Mouse (Mus musculus): Measurements from ENCODE around the gene Tenm4. TPM values are rescaled to one million over a fixed set of nuclear protein-coding genes. Genes with fewer than 3 reads are reported as not detected.

Tenm4 gene
- polyA plus RNA-seq, 1 experiment from 2014 or later: 62.8 TPM

- Histone ChIP-seq H3K4me3 (no peak overlapping the region), H3K27ac (no peak overlapping the region), H3K36me3 (no peaks in the 10 kb centered on the region), H3K9ac (no peak overlapping the region), H3K4me2 (replicated peaks) (no peak overlapping the region), H3K9me3 (no peaks in the 10 kb centered on the region), H3K27me3 (no peaks in the 10 kb centered on the region), H3K4me1 (peaks cover 7% of the 10 kb centered on the region; the same call in 1 of the 2 replicates)
- WGBS: 70% methylated on average over 3 of the region's 3 CpGs
- no peak for ATAC-seq (ENCODE audit: insufficient number of reproducible peaks, insufficient read depth, low FRiP score, low TSS enrichment)
Measured at GRCm38 (mm10) chr7:96207071-96207470, 36.0 kb downstream of the Tenm4 start.

DNA sequence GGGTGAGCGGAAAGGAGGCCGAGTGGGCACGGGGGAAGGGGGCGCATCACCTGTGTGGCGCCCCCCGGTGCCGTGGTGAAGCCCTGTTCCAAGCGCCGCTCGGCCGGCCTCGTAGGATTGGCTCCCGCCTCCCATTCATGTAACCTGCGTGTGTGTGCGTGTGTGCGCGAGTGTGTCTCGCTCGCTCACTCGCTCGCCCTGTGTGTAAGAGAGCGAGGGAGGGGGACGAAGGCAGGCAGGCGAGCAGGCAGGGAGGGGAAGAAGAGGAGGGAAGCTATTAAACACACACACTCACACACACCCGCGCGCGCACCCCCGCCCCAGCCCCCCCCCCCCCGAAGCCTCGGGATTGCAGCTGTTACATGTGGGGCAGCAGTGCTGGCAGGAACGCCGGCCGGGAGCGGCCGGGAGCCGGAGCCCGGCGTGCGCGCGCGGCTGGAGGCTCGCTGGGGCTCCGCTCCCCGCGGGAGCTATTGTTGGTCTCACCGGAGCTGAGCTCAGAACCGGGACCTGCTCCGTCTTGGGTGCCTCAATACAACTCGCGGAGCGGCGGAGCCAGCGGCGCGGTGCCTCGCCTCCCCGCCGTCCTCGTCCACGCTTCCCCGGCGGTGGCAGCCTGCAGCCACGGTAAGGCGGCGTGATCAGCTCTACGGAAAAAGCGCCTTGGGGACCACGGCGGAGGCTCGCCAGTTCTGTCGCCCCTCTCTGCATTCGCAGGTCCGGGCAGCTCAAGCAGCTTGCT is 38.9 kb downstream of the Tenm4 start:
- Histone ChIP-seq H3K27me3 (no peaks in the 10 kb centered on the region), H3K9ac (peak overlapping the region; percentile 90), H3K4me2 (replicated peaks) (peak overlapping the region; percentile 91), H3K4me1 (peaks cover 13% of the 10 kb centered on the region), H3K27ac (peak overlapping the region; percentile 92), H3K36me3 (no peaks in the 10 kb centered on the region), H3K9me3 (no peaks in the 10 kb centered on the region), H3K4me3 (peak overlapping the region; percentile 76)
- ATAC-seq (ENCODE audit: insufficient number of reproducible peaks, insufficient read depth, low FRiP score, low TSS enrichment): peak; percentile 36
- under 1% methylated on average over 70 of the region's 75 CpGs for WGBS

DNA sequence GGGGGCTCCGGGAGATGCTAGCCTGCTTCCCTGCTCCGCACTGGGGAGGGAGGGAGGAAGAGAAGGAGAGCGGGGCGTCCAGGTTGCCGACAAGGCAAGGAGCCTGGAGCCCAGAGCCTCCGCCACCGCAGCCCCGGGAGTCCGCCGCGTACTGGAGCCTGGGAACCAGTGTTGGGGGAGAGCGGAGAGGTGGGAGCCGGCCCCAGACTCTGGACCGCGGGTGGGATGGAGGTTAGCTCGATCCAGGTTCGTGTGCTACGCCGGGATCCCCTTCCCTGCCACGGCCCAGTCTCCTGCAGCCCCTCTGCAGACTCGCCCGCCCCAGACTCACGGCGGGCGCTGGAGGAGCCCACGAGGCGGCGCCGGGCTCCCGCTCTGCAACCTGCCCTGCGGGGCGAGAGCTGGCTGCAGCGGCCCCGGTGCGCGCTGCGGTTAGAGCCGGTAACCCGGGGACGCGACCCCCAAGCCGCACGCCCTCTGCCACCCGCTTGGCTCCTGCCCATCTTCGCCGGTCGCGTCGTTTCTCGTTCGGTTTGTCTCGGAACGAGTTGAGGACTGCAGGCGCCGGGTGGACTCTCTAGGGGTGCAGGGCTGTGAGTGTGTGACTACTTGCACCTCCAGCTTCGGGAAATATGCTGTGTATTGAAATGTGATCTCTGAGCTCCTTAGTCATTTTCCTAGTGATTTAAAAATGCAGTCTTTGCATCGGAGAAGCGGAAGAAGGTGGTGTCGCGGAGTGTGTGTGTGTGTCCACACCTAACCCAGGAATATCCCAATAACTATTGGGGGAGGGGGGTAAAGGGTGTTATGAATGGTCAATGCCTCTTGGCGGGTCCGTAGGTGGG is 39.7 kb downstream of the Tenm4 start:
- no peaks in the 10 kb centered on the region for H3K9me3 ChIP-seq
- H3K9ac ChIP-seq: peak overlapping the region; percentile 90
- no peaks in the 10 kb centered on the region for H3K36me3 ChIP-seq
- peak; percentile 59 for ATAC-seq (ENCODE audit: insufficient number of reproducible peaks, insufficient read depth, low FRiP score, low TSS enrichment)
- WGBS: under 1% methylated on average over 62 of the region's 62 CpGs
- peak overlapping the region; percentile 92 for H3K27ac ChIP-seq
- peak overlapping the region; percentile 91 for H3K4me2 ChIP-seq (replicated peaks)
- H3K4me1 ChIP-seq: peaks cover 15% of the 10 kb centered on the region
- H3K27me3 ChIP-seq: no peaks in the 10 kb centered on the region
- peak overlapping the region; percentile 76 for H3K4me3 ChIP-seq

GRCm38 (mm10) chr7:96211618-96212021 is 40.6 kb downstream of the Tenm4 start:
- under 1% methylated on average over 17 of the region's 17 CpGs for WGBS
- peak overlapping the region; percentile 92 for H3K27ac ChIP-seq
- no peaks in the 10 kb centered on the region for H3K9me3 ChIP-seq
- peak overlapping the region; percentile 76 for H3K4me3 ChIP-seq
- peak overlapping the region; percentile 90 for H3K9ac ChIP-seq
- H3K36me3 ChIP-seq: no peaks in the 10 kb centered on the region
- H3K4me1 ChIP-seq: peaks cover 23% of the 10 kb centered on the region
- no peaks in the 10 kb centered on the region for H3K27me3 ChIP-seq
- peak overlapping the region; percentile 91 for H3K4me2 ChIP-seq (replicated peaks)
- ATAC-seq (ENCODE audit: insufficient number of reproducible peaks, insufficient read depth, low FRiP score, low TSS enrichment): 0 out of 2 replicates have a peak, but pooled peaks have one; percentile 16

GRCm38 (mm10) chr7:96212224-96212591 is 41.2 kb downstream of the Tenm4 start:
- Histone ChIP-seq H3K4me1 (peaks cover 25% of the 10 kb centered on the region), H3K9me3 (no peaks in the 10 kb centered on the region), H3K27ac (peak overlapping the region; percentile 92), H3K27me3 (no peaks in the 10 kb centered on the region), H3K36me3 (no peaks in the 10 kb centered on the region), H3K9ac (peak overlapping the region; percentile 90), H3K4me3 (peak overlapping the region; percentile 76), H3K4me2 (replicated peaks) (peak overlapping the region; percentile 91)
- under 1% methylated on average over 9 of the region's 9 CpGs for WGBS
- ATAC-seq (ENCODE audit: insufficient number of reproducible peaks, insufficient read depth, low FRiP score, low TSS enrichment): no peak

DNA sequence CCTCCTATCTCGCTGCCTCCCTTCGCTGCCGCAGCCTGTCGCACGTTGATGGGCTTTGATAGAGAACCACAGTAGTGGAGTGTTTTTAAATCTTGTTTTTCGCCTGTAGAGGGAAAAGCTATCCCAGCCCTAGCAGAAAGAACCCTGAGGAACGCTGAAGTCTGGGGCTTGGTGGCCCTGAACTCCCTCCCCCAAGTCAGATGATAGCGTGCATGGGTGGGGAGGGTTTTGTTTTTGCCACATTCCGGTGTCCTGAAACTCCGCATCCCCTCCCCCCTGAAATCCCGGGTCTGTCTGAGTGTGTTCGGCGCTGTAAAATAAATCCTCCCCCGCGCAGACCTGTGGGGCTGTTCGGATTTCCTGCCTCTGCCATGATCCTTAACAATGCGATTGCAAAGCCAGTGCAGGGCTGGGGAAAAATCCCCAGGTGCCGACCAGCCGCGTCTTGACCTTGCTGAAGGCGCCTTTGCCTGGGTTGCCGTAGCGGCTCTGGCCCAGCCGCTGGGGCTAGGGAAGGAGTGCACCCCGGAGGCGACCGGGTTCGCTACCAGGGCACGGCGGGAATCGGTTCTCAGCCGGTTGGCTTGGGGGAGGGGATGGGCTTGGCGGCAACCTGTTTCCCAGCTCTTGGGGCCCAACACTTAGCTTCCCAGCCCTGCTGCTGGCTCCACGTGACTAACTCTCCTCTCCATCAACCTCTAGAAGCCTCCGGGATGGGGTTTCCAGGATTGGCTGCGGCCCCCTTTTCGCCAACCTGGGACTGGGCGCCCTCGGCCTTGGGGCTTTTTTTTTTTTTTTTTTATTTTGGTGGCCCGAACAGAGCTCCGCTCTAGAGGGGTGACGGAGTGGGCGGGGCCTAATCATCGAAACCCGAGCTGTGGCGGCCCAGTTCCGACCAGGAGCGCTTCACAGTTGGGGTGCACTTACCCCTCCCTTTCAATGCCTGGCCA is 41.8 kb downstream of the Tenm4 start:
- under 1% methylated on average over 48 of the region's 48 CpGs for WGBS
- peaks cover 25% of the 10 kb centered on the region for H3K4me1 ChIP-seq

DNA sequence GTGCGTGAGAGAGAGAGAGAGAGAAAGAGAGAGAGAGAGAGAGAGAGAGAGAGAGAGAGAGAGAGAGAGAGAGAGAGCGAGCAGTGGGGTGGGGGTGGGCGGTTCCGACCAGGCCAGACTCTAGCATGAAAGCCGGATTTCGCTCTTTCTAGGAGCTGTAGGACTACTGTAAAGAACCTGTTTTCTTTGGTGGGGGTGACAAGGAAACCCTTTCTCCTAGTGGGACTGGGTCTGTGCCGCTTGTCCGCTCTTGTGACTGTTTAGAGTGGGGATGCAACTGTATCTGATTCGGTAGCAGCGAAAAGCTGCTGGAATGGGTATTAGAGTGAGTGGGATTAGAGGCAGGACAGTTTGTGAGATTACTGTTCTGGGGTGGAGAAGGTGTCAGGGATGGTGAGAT is 42.7 kb downstream of the Tenm4 start:
- H3K27ac ChIP-seq: peak overlapping the region; percentile 92

More for the DNA sequence above, 41.8 kb downstream of the Tenm4 start:
- Histone ChIP-seq H3K4me2 (replicated peaks) (peak overlapping the region; percentile 91), H3K36me3 (no peaks in the 10 kb centered on the region), H3K27me3 (no peaks in the 10 kb centered on the region), H3K9ac (peak overlapping the region; percentile 90), H3K9me3 (no peaks in the 10 kb centered on the region), H3K27ac (peak overlapping the region; percentile 92), H3K4me3 (peak overlapping the region; percentile 76)
- ATAC-seq (ENCODE audit: insufficient number of reproducible peaks, insufficient read depth, low FRiP score, low TSS enrichment): peak; percentile 30

GRCm38 (mm10) chr7:96214876-96215275 is 43.8 kb downstream of the Tenm4 start:
- no peak for ATAC-seq (ENCODE audit: insufficient number of reproducible peaks, insufficient read depth, low FRiP score, low TSS enrichment)
- no peak overlapping the region for H3K4me3 ChIP-seq
- H3K27me3 ChIP-seq: no peaks in the 10 kb centered on the region
- H3K4me1 ChIP-seq: peaks cover 25% of the 10 kb centered on the region
- H3K9ac ChIP-seq: no peak overlapping the region
- no peaks in the 10 kb centered on the region for H3K9me3 ChIP-seq
- H3K27ac ChIP-seq: no peak overlapping the region
- no peak overlapping the region for H3K4me2 ChIP-seq (replicated peaks)
- no peaks in the 10 kb centered on the region for H3K36me3 ChIP-seq
- WGBS: 59% methylated on average over 2 of the region's 2 CpGs

More for the DNA sequence above, 42.7 kb downstream of the Tenm4 start:
- Histone ChIP-seq H3K9ac (peak overlapping the region; percentile 90), H3K27me3 (no peaks in the 10 kb centered on the region), H3K4me3 (peak overlapping the region; percentile 76), H3K9me3 (no peaks in the 10 kb centered on the region), H3K4me2 (replicated peaks) (peak overlapping the region; percentile 91), H3K4me1 (peaks cover 25% of the 10 kb centered on the region), H3K36me3 (no peaks in the 10 kb centered on the region)
- ATAC-seq (ENCODE audit: insufficient number of reproducible peaks, insufficient read depth, low FRiP score, low TSS enrichment): no peak
- 7% methylated on average over 9 of the region's 10 CpGs for WGBS

- Histone ChIP-seq H3K4me2 (replicated peaks) (no peak overlapping the region), H3K9me3 (no peaks in the 10 kb centered on the region), H3K4me3 (no peak overlapping the region), H3K36me3 (no peaks in the 10 kb centered on the region), H3K4me1 (peaks cover 25% of the 10 kb centered on the region), H3K9ac (no peak overlapping the region), H3K27me3 (no peaks in the 10 kb centered on the region), H3K27ac (no peak overlapping the region)
- 69% methylated on average over 5 of the region's 5 CpGs for WGBS
- no peak for ATAC-seq (ENCODE audit: insufficient number of reproducible peaks, insufficient read depth, low FRiP score, low TSS enrichment)
Measured at GRCm38 (mm10) chr7:96215894-96216509, 45.0 kb downstream of the Tenm4 start.

GRCm38 (mm10) chr7:96219386-96219785 is 48.3 kb downstream of the Tenm4 start:
- Histone ChIP-seq H3K27ac (no peak overlapping the region), H3K4me1 (peaks cover 12% of the 10 kb centered on the region; the same call in 1 of the 2 replicates), H3K4me2 (replicated peaks) (no peak overlapping the region), H3K27me3 (no peaks in the 10 kb centered on the region), H3K4me3 (no peak overlapping the region), H3K9ac (no peak overlapping the region), H3K36me3 (no peaks in the 10 kb centered on the region), H3K9me3 (no peaks in the 10 kb centered on the region)
- 70% methylated on average over 2 of the region's 2 CpGs for WGBS
- no peak for ATAC-seq (ENCODE audit: insufficient number of reproducible peaks, insufficient read depth, low FRiP score, low TSS enrichment)

- H3K4me1 ChIP-seq: peaks cover 11% of the 10 kb centered on the region; the same call in 1 of the 2 replicates
- WGBS: 78% methylated on average over 5 of the region's 5 CpGs
- no peak overlapping the region for H3K27ac ChIP-seq
- H3K9me3 ChIP-seq: no peaks in the 10 kb centered on the region
- no peak for ATAC-seq (ENCODE audit: insufficient number of reproducible peaks, insufficient read depth, low FRiP score, low TSS enrichment)
- H3K4me2 ChIP-seq (replicated peaks): no peak overlapping the region
- no peak overlapping the region for H3K9ac ChIP-seq
- H3K27me3 ChIP-seq: no peaks in the 10 kb centered on the region
- H3K36me3 ChIP-seq: no peaks in the 10 kb centered on the region
- H3K4me3 ChIP-seq: no peak overlapping the region
Measured at GRCm38 (mm10) chr7:96220647-96221046, 49.6 kb downstream of the Tenm4 start.

Measured in embryonic facial prominence, embryonic 12.5 days (tissue).